Mouse (Mus musculus) liver, embryonic 15.5 days (tissue): ENCODE results near the gene Mybpc3. TPM values are rescaled to one million over a fixed set of nuclear protein-coding genes. Genes with fewer than 3 reads are reported as not detected.

Experiments used
- polyA plus RNA-seq: library from polyadenylated mRNA; unstranded; fragments of >200 nt; fragmentation: Nextera tagmentation; extraction: Ambion mirVana; gene quantifications from 2 replicates; pipeline ENCODE4 v1.2.1, GENCODE M21; 2015

The Mybpc3 gene
- polyA plus RNA-seq, 1 experiment from 2014 or later, result 0.17 TPM

Other genes starting within 250 kb of the Mybpc3 start
- gene C1qtnf4, start 232.3 kb upstream of the Mybpc3 start, polyA plus RNA-seq, result 1.9 and 2.0 TPM in 2 replicates
- 16.1 and 17.6 TPM in 2 replicates for gene Kbtbd4, start 213.4 kb upstream of the Mybpc3 start, polyA plus RNA-seq
- gene Ndufs3, start 213.3 kb upstream of the Mybpc3 start, polyA plus RNA-seq, result 134 and 136 TPM in 2 replicates
- gene Celf1, start 177.8 kb upstream of the Mybpc3 start, polyA plus RNA-seq, result 50.0 and 53.8 TPM in 2 replicates
- 1.1 TPM in 2 replicates for gene Rapsn, start 82.5 kb upstream of the Mybpc3 start, polyA plus RNA-seq
- gene Psmc3, start 64.1 kb upstream of the Mybpc3 start, polyA plus RNA-seq, result 138 and 146 TPM in 2 replicates
- gene Slc39a13, start 47.7 kb upstream of the Mybpc3 start, polyA plus RNA-seq, result 10.9 and 13.6 TPM in 2 replicates
- 25.9 and 26.9 TPM in 2 replicates for gene Spi1, start 35.8 kb upstream of the Mybpc3 start, polyA plus RNA-seq
- gene Madd, start 65.7 kb downstream of the Mybpc3 start, polyA plus RNA-seq, result 6.3 and 6.9 TPM in 2 replicates
- 20.4 and 21.0 TPM in 2 replicates for gene Nr1h3, start 84.7 kb downstream of the Mybpc3 start, polyA plus RNA-seq
- 9.9 and 10.1 TPM in 2 replicates for gene Acp2, start 84.7 kb downstream of the Mybpc3 start, polyA plus RNA-seq
- 5.8 and 6.1 TPM in 2 replicates for gene Ddb2, start 118.8 kb downstream of the Mybpc3 start, polyA plus RNA-seq
- 15.8 and 18.2 TPM in 2 replicates for gene Pacsin3, start 137.8 kb downstream of the Mybpc3 start, polyA plus RNA-seq
- gene Arfgap2, start 146.8 kb downstream of the Mybpc3 start, polyA plus RNA-seq, result 60.7 and 67.9 TPM in 2 replicates